In genomic region chr10:30566364-30566763, GRCm38 (mm10) we compare ENCODE assay signal across 17 mouse cellular contexts.
"Had no signal": no experiment of that assay in that cellular context is flagged by ENCODE, and none has a peak within 500 bp of the region (broad histone marks: within the 10 kb centered on the region; RNA-seq: fewer than 3 reads in every experiment).

No protein-coding gene starts in this region.

- H3K27ac ChIP-seq: lung, embryonic 15.5 days; macrophage; midbrain, embryonic 13.5 days; midbrain, embryonic 15.5 days; neural tube, embryonic 12.5 days; stomach, embryonic 15.5 days; stomach, postnatal 0 days had no signal

- H3K4me2 ChIP-seq: lung, embryonic 15.5 days; midbrain, embryonic 11.5 days; midbrain, embryonic 13.5 days; midbrain, embryonic 15.5 days; neural tube, embryonic 12.5 days; stomach, embryonic 15.5 days had no signal

- H3K9me3 ChIP-seq: lung, embryonic 15.5 days; megakaryocyte, embryonic 14.5 days; midbrain, embryonic 13.5 days; midbrain, embryonic 15.5 days; neural tube, embryonic 12.5 days; stomach, embryonic 15.5 days had no signal

- H3K9ac ChIP-seq: lung, embryonic 15.5 days; midbrain, embryonic 13.5 days; midbrain, embryonic 15.5 days; neural tube, embryonic 12.5 days; stomach, embryonic 15.5 days had no signal

- ATAC-seq: lung, postnatal 0 days; midbrain, embryonic 13.5 days; midbrain, embryonic 15.5 days had no signal

- H3K4me3 ChIP-seq: lung, embryonic 15.5 days; megakaryocyte, embryonic 14.5 days; midbrain, embryonic 13.5 days; midbrain, embryonic 15.5 days; neural tube, embryonic 12.5 days; stomach, embryonic 15.5 days had no signal

- DNase-seq: lung, adult 2 months; lung, postnatal 14 days; lung, postnatal 36 days; right cerebral cortex, postnatal 14 days; thymus, adult 18-20 months; thymus, postnatal 14 days; thymus, postnatal 36 days had no signal

- H3K4me1 ChIP-seq: lung, embryonic 15.5 days; midbrain, embryonic 13.5 days; midbrain, embryonic 15.5 days; neural tube, embryonic 12.5 days; stomach, embryonic 15.5 days had no signal

- H3K27me3 ChIP-seq: lung, embryonic 15.5 days; megakaryocyte, embryonic 14.5 days; midbrain, embryonic 13.5 days; midbrain, embryonic 15.5 days; neural tube, embryonic 12.5 days; stomach, embryonic 15.5 days had no signal
